Comparison of ENCODE assay signal across 20 mouse cellular contexts in the genomic region with DNA sequence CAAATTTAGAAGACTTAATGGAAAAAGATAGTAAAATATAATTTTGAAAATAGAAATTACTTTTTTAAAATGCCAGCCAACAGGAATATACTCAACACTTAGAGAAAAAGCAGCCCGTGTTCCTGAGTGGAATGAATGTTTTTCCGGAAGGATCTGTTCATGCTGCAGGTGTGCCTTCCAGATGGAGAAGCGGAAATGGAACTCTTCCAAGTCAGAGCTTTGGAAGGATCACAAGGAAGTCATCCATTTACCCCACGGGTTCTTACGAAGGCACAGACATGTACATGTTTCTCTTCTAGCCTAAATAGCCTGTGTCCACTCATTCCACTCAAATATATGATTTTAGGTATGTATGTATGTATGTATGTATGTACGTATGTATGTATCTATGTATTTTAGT.
DNase-seq lines count a peak whose midpoint lies in the region; TF ChIP-seq lines count a peak whose summit lies in the region.
"Had no signal": no experiment of that assay in that cellular context is flagged by ENCODE, and none has a peak within 500 bp of the region (broad histone marks: within the 10 kb centered on the region; RNA-seq: fewer than 3 reads in every experiment).

No protein-coding gene starts in this region.

- H3K27me3 ChIP-seq in kidney, adult 2 months (replicated peaks; ENCODE audit: control insufficient read depth, insufficient read depth, low read length), result no peaks in the 10 kb centered on the region
- H3K27me3 ChIP-seq: CH12.LX, Patski had no signal

- no peak overlapping the region for H3K27ac ChIP-seq in kidney, adult 2 months (ENCODE audit: insufficient read depth, low read depth, low read length)

- peaks cover 6% of the 10 kb centered on the region; the same call in 1 of the 2 replicates for H3K4me1 ChIP-seq in kidney, adult 2 months (ENCODE audit: control insufficient read depth, insufficient read depth, low read length)
- H3K4me1 ChIP-seq in lung, adult 2 months (ENCODE audit: control insufficient read depth, insufficient read depth, low read length), result peaks cover 28% of the 10 kb centered on the region

- peak; percentile 78 for DNase-seq in heart, adult 11 months
- DNase-seq in heart, postnatal 25 days (ENCODE audit: low spot score), result no peak
- DNase-seq in kidney, adult 2 months, result peak; percentile 54
- no peak for DNase-seq in kidney, adult 18-20 months
- peak; percentile 27 for DNase-seq in kidney, postnatal 14 days
- DNase-seq in kidney, adult 9 months, result no peak
- DNase-seq in lung, adult 2 months, result peak; percentile 1
- no peak for DNase-seq in lung, postnatal 25 days (ENCODE audit: low spot score)
- DNase-seq: adrenal gland, adult 2 months; adrenal gland, adult 8-10 months; adrenal gland, postnatal 10 days; adrenal gland, postnatal 14 days; adrenal gland, postnatal 25 days; adrenal gland, postnatal 36 days; B cell, adult 2 months; cerebellum, adult 11 months; cerebellum, adult 11-12 months had no signal

- intact Hi-C loops in heart, postnatal 25 days (cut with DNase I), result no loop called here

- no peak for TF ChIP-seq POLR2A in kidney, adult 2 months (IDR thresholded peaks at IDR 0.05; ENCODE audit: low read depth, low read length)
- no peak for TF ChIP-seq POLR2A in lung, adult 2 months (IDR thresholded peaks at IDR 0.05; ENCODE audit: borderline replicate concordance, extremely low read depth, low read depth, low read length)

- H3K36me3 ChIP-seq in kidney, adult 2 months (ENCODE audit: control insufficient read depth, insufficient read depth, low read length), result no peaks in the 10 kb centered on the region
- H3K36me3 ChIP-seq: G1E had no signal

- no peak for TF ChIP-seq CTCF in kidney, adult 2 months (conservative IDR thresholded peaks at IDR 0.05; ENCODE audit: insufficient read depth, insufficient read length, low read depth, low read length)
- TF ChIP-seq CTCF in lung, adult 2 months (IDR thresholded peaks at IDR 0.05; ENCODE audit: insufficient read depth, low read length), result no peak

- H3K4me3 ChIP-seq in kidney, adult 2 months (ENCODE audit: insufficient read depth, low read depth, low read length), result no peak overlapping the region
- no peak overlapping the region for H3K4me3 ChIP-seq in lung, adult 2 months (replicated peaks; ENCODE audit: extremely low read depth, low read depth, low read length)

- WGBS in kidney, adult 2 months, result 79% methylated on average over 6 of the region's 6 CpGs
- WGBS in lung, adult 2 months, result 72% methylated on average over 6 of the region's 6 CpGs

Comparison
In these comparisons a context has a peak if more than half of its experiments do, and no peak if none do; other contexts are left out.
1. DNase-seq: peak in heart, adult 11 months (single experiment), kidney, adult 2 months (single experiment), kidney, postnatal 14 days (single experiment) and lung, adult 2 months (single experiment); none in heart, postnatal 25 days (single experiment), kidney, adult 18-20 months (single experiment), kidney, adult 9 months (single experiment) and lung, postnatal 25 days (single experiment).